Mouse (Mus musculus): ENCODE results near the gene Nudt9. TPM values are rescaled to one million over a fixed set of nuclear protein-coding genes. Genes with fewer than 3 reads are reported as not detected.

The Nudt9 gene
- polyA plus RNA-seq, 1 experiment from 2014 or later: 56.6 TPM

- H3K27me3 ChIP-seq: no peaks in the 10 kb centered on the region
- H3K4me1 ChIP-seq: peaks cover 12% of the 10 kb centered on the region
- H3K4me2 ChIP-seq (replicated peaks): no peak overlapping the region
- 80% methylated on average over 2 of the region's 2 CpGs for WGBS
- no peaks in the 10 kb centered on the region for H3K9me3 ChIP-seq
- H3K4me3 ChIP-seq: no peak overlapping the region
- H3K36me3 ChIP-seq: no peaks in the 10 kb centered on the region
- no peak overlapping the region for H3K9ac ChIP-seq (replicated peaks)
- no peak for ATAC-seq (replicated peaks)
- H3K27ac ChIP-seq (replicated peaks): no peak overlapping the region
These were observed 3.2 kb upstream of the Nudt9 start for GRCm38 (mm10) chr5:104042906-104043305.

GRCm38 (mm10) chr5:104043704-104044103 lies 2.4 kb upstream of the Nudt9 start:
- no peak overlapping the region for H3K27ac ChIP-seq (replicated peaks)
- no peak overlapping the region for H3K4me3 ChIP-seq
- no peak overlapping the region for H3K9ac ChIP-seq (replicated peaks)
- no peak for ATAC-seq (replicated peaks)
- H3K4me1 ChIP-seq: peaks cover 17% of the 10 kb centered on the region
- H3K9me3 ChIP-seq: no peaks in the 10 kb centered on the region
- no peaks in the 10 kb centered on the region for H3K36me3 ChIP-seq
- WGBS: 52% methylated on average over 2 of the region's 2 CpGs
- no peak overlapping the region for H3K4me2 ChIP-seq (replicated peaks)
- no peaks in the 10 kb centered on the region for H3K27me3 ChIP-seq

- Histone ChIP-seq H3K9ac (replicated peaks) (peak overlapping the region; percentile 76), H3K36me3 (peaks cover 18% of the 10 kb centered on the region), H3K4me3 (peak overlapping the region; percentile 71), H3K9me3 (no peaks in the 10 kb centered on the region), H3K4me2 (replicated peaks) (peak overlapping the region; percentile 62), H3K27me3 (no peaks in the 10 kb centered on the region), H3K4me1 (peaks cover 17% of the 10 kb centered on the region), H3K27ac (replicated peaks) (peak overlapping the region; percentile 79)
- WGBS: 11% methylated on average over 19 of the region's 19 CpGs
- ATAC-seq (replicated peaks): no peak
These were observed 1.3 kb downstream of the Nudt9 start for GRCm38 (mm10) chr5:104047200-104048105.

GRCm38 (mm10) chr5:104048139-104048538 lies 2.0 kb downstream of the Nudt9 start:
- Histone ChIP-seq H3K27ac (replicated peaks) (no peak overlapping the region), H3K9ac (replicated peaks) (no peak overlapping the region), H3K27me3 (no peaks in the 10 kb centered on the region), H3K36me3 (peaks cover 18% of the 10 kb centered on the region), H3K4me2 (replicated peaks) (peak overlapping the region; percentile 62), H3K4me3 (no peak overlapping the region; the same call in 1 of the 2 replicates), H3K9me3 (no peaks in the 10 kb centered on the region), H3K4me1 (peaks cover 17% of the 10 kb centered on the region)
- 54% methylated on average over 4 of the region's 4 CpGs for WGBS
- ATAC-seq (replicated peaks): no peak

- WGBS: 60% methylated on average over 8 of the region's 8 CpGs
- H3K27me3 ChIP-seq: no peaks in the 10 kb centered on the region
- no peak for ATAC-seq (replicated peaks)
These were observed 6.8 kb downstream of the Nudt9 start for GRCm38 (mm10) chr5:104052956-104053355.

GRCm38 (mm10) chr5:104054938-104055337 lies 8.8 kb downstream of the Nudt9 start:
- Histone ChIP-seq H3K4me1 (no peaks in the 10 kb centered on the region), H3K36me3 (peaks cover 22% of the 10 kb centered on the region), H3K9ac (replicated peaks) (no peak overlapping the region), H3K27ac (replicated peaks) (no peak overlapping the region), H3K4me2 (replicated peaks) (no peak overlapping the region), H3K9me3 (no peaks in the 10 kb centered on the region), H3K27me3 (no peaks in the 10 kb centered on the region), H3K4me3 (no peak overlapping the region)
- 96% methylated on average over 4 of the region's 4 CpGs for WGBS
- ATAC-seq (replicated peaks): no peak

More at GRCm38 (mm10) chr5:104052956-104053355, 6.8 kb downstream of the Nudt9 start:
- Histone ChIP-seq H3K27ac (replicated peaks) (no peak overlapping the region), H3K36me3 (peaks cover 18% of the 10 kb centered on the region), H3K4me3 (no peak overlapping the region), H3K9ac (replicated peaks) (no peak overlapping the region), H3K4me2 (replicated peaks) (no peak overlapping the region), H3K4me1 (peaks cover 5% of the 10 kb centered on the region), H3K9me3 (no peaks in the 10 kb centered on the region)

GRCm38 (mm10) chr5:104055816-104056215 lies 9.7 kb downstream of the Nudt9 start:
- Histone ChIP-seq H3K27ac (replicated peaks) (no peak overlapping the region), H3K4me2 (replicated peaks) (no peak overlapping the region), H3K27me3 (no peaks in the 10 kb centered on the region), H3K9me3 (no peaks in the 10 kb centered on the region), H3K36me3 (peaks cover 22% of the 10 kb centered on the region), H3K9ac (replicated peaks) (no peak overlapping the region), H3K4me3 (no peak overlapping the region), H3K4me1 (no peaks in the 10 kb centered on the region)
- 89% methylated on average over 4 of the region's 4 CpGs for WGBS
- no peak for ATAC-seq (replicated peaks)

- Histone ChIP-seq H3K4me1 (no peaks in the 10 kb centered on the region), H3K9ac (replicated peaks) (no peak overlapping the region), H3K36me3 (peaks cover 19% of the 10 kb centered on the region), H3K9me3 (no peaks in the 10 kb centered on the region), H3K4me3 (no peak overlapping the region), H3K27ac (replicated peaks) (no peak overlapping the region), H3K4me2 (replicated peaks) (no peak overlapping the region), H3K27me3 (no peaks in the 10 kb centered on the region)
- ATAC-seq (replicated peaks): no peak
- 85% methylated on average over 7 of the region's 7 CpGs for WGBS
These were observed 10.2 kb downstream of the Nudt9 start for GRCm38 (mm10) chr5:104056295-104056694.

GRCm38 (mm10) chr5:104058021-104058420 lies 11.9 kb downstream of the Nudt9 start:
- no peak for ATAC-seq (replicated peaks)
- H3K4me3 ChIP-seq: no peak overlapping the region
- H3K9ac ChIP-seq (replicated peaks): no peak overlapping the region
- H3K4me1 ChIP-seq: no peaks in the 10 kb centered on the region
- peaks cover 16% of the 10 kb centered on the region for H3K36me3 ChIP-seq
- H3K4me2 ChIP-seq (replicated peaks): no peak overlapping the region
- H3K9me3 ChIP-seq: no peaks in the 10 kb centered on the region
- H3K27me3 ChIP-seq: no peaks in the 10 kb centered on the region
- H3K27ac ChIP-seq (replicated peaks): no peak overlapping the region
- WGBS: 68% methylated on average over 15 of the region's 15 CpGs

- Histone ChIP-seq H3K36me3 (peaks cover 18% of the 10 kb centered on the region), H3K4me2 (replicated peaks) (no peak overlapping the region), H3K27me3 (no peaks in the 10 kb centered on the region), H3K4me1 (no peaks in the 10 kb centered on the region), H3K9ac (replicated peaks) (no peak overlapping the region), H3K9me3 (no peaks in the 10 kb centered on the region), H3K27ac (replicated peaks) (no peak overlapping the region), H3K4me3 (no peak overlapping the region)
- no peak for ATAC-seq (replicated peaks)
- 76% methylated on average over 9 of the region's 9 CpGs for WGBS
These were observed 13.5 kb downstream of the Nudt9 start for GRCm38 (mm10) chr5:104059628-104060027.

GRCm38 (mm10) chr5:104060429-104060828 lies 14.3 kb downstream of the Nudt9 start:
- Histone ChIP-seq H3K4me2 (replicated peaks) (no peak overlapping the region), H3K36me3 (peaks cover 23% of the 10 kb centered on the region), H3K27ac (replicated peaks) (no peak overlapping the region), H3K9ac (replicated peaks) (no peak overlapping the region), H3K4me1 (no peaks in the 10 kb centered on the region), H3K27me3 (no peaks in the 10 kb centered on the region), H3K9me3 (no peaks in the 10 kb centered on the region), H3K4me3 (no peak overlapping the region)
- 73% methylated on average over 5 of the region's 5 CpGs for WGBS
- ATAC-seq (replicated peaks): no peak

- WGBS: 76% methylated on average over 13 of the region's 13 CpGs
- Histone ChIP-seq H3K36me3 (peaks cover 23% of the 10 kb centered on the region), H3K9me3 (no peaks in the 10 kb centered on the region), H3K27me3 (no peaks in the 10 kb centered on the region), H3K27ac (replicated peaks) (no peak overlapping the region), H3K9ac (replicated peaks) (no peak overlapping the region), H3K4me1 (no peaks in the 10 kb centered on the region), H3K4me2 (replicated peaks) (no peak overlapping the region), H3K4me3 (no peak overlapping the region)
- ATAC-seq (replicated peaks): no peak
These were observed 16.0 kb downstream of the Nudt9 start for GRCm38 (mm10) chr5:104061936-104062772.

Data from forebrain, embryonic 15.5 days (tissue).